Mouse (Mus musculus) ES-Bruce4 (cell line): Measurements from ENCODE around the gene Mcm8.

Experiments used
- CTCF ChIP-seq: IDR thresholded peaks from one replicate; pipeline ENCODE4 v1.8.1; 2011; ENCODE audit warnings: low read depth, low read length
- EP300 ChIP-seq: IDR thresholded peaks from 2 replicates; pipeline ENCODE4 v1.6.1; 2011; ENCODE audit warnings: low read depth, low read length; ENCODE audit not compliant: insufficient read depth

DNA sequence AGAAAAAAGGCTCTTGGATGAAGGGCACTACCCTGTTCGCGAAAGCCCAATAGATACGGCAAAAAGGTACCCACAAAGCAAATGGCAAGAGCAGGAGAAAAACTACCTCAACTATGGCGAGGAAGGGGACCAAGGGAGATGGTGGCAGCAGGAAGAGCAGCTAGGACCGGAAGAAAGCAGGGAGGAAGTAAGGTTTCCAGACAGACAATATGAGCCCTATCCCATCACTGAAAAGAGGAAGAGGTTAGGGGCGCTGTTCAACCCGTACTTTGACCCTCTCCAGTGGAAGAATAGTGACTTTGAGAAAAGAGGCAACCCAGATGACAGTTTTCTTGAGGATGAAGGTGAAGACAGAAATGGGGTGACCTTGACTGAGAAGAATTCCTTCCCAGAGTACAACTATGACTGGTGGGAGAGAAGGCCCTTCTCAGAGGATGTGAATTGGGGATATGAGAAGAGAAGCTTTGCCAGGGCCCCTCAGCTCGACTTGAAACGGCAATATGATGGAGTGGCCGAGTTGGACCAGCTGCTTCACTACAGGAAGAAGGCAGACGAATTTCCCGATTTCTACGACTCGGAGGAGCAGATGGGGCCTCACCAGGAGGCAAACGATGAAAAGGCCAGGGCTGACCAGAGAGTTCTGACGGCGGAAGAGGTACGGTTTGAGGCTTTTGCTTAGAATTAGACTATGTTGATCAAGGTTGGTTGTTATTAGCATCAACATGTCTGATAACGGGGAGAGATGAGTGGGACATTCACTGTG is 22.3 kb upstream of the Mcm8 start:
- TF ChIP-seq CTCF (no peak), EP300 (no peak)
